Mouse (Mus musculus): ENCODE measurements at regions not wholly inside any gene's neighbourhood (a gene's known extent, or its start where the extent isn't known, plus 50 kb on each side); places are given as distances from the start of the nearest gene placed in this dataset.

DNA sequence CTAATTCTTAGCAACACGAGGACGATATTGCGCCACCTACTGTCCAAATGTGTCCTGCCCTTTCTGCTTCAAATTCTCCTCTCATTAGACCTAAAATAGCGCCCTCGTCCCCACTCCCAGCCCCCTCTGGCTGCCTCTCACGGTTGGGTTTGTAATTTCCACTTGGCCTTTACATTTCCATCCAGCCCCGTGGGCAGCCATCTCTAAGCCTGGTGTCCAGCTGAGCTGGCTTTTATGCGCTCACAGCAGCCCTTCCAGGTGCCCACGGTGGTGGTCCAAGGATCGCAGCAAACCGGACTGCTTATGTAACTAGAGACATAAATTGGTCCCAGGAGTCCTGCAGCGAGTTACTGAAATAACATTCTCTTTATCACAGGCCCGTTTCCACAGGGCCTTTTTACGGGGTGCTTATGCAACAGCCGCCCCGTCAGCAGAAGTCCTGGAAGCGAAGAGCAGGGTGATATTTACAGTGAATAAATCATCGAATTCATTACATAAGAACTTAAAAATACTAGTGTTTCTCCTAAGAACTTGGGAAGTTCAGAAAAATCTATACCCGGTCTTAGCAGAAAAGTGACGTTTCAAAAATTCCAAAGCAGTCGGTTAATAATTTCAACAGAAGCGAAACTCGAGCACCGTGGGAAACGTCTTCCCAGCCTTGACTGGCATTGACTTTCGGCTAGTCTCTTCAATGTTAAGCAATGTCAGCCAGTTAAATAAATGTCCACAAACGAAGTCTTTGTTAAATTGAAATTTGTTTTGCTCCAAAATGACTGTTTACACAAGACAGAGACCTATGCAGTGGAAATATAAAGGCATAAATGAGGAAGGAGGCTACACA, 57.3 kb upstream of the Cpsf6 start:
- WGBS (ENCODE audit: insufficient replicate concordance): 49% methylated on average over 27 of the region's 27 CpGs
- H3K4me2 ChIP-seq: 0 out of 2 replicates have a peak overlapping the region, but pooled peaks have one; percentile 6
- H3K4me3 ChIP-seq (ENCODE audit: low read depth, low read length): no peak overlapping the region
- H3K9ac ChIP-seq (ENCODE audit: low read depth, low read length): no peak overlapping the region
- no peaks in the 10 kb centered on the region for H3K36me3 ChIP-seq (ENCODE audit: control insufficient read depth, insufficient read depth, low read length)
- 0 out of 2 replicates have a peak, but pooled peaks cover 3% of the 10 kb centered on the region for H3K9me3 ChIP-seq (replicated peaks; ENCODE audit: control insufficient read depth, low read length)
- peaks cover 7% of the 10 kb centered on the region for H3K27me3 ChIP-seq (ENCODE audit: control insufficient read depth, insufficient read depth, low read length)
- no peak overlapping the region for H3K27ac ChIP-seq (ENCODE audit: low read depth, low read length)
- H3K4me1 ChIP-seq (ENCODE audit: control insufficient read depth, insufficient read depth, low read length): peaks cover 4% of the 10 kb centered on the region; the same call in 1 of the 2 replicates
- no peak for ATAC-seq (replicated peaks; ENCODE audit: insufficient number of reproducible peaks, low FRiP score, low TSS enrichment)

GRCm38 (mm10) chr10:117436308-117436874, 56.6 kb upstream of the Cpsf6 start:
- Histone ChIP-seq H3K4me1 (ENCODE audit: control insufficient read depth, insufficient read depth, low read length) (peaks cover 4% of the 10 kb centered on the region; the same call in 1 of the 2 replicates), H3K4me2 (no peak overlapping the region), H3K9ac (ENCODE audit: low read depth, low read length) (no peak overlapping the region), H3K36me3 (ENCODE audit: control insufficient read depth, insufficient read depth, low read length) (no peaks in the 10 kb centered on the region), H3K4me3 (ENCODE audit: low read depth, low read length) (no peak overlapping the region), H3K27me3 (ENCODE audit: control insufficient read depth, insufficient read depth, low read length) (peaks cover 7% of the 10 kb centered on the region), H3K9me3 (replicated peaks; ENCODE audit: control insufficient read depth, low read length) (0 out of 2 replicates have a peak, but pooled peaks cover 3% of the 10 kb centered on the region), H3K27ac (ENCODE audit: low read depth, low read length) (no peak overlapping the region)
- no peak for ATAC-seq (replicated peaks; ENCODE audit: insufficient number of reproducible peaks, low FRiP score, low TSS enrichment)
- 52% methylated on average over 8 of the region's 8 CpGs for WGBS (ENCODE audit: insufficient replicate concordance)

DNA sequence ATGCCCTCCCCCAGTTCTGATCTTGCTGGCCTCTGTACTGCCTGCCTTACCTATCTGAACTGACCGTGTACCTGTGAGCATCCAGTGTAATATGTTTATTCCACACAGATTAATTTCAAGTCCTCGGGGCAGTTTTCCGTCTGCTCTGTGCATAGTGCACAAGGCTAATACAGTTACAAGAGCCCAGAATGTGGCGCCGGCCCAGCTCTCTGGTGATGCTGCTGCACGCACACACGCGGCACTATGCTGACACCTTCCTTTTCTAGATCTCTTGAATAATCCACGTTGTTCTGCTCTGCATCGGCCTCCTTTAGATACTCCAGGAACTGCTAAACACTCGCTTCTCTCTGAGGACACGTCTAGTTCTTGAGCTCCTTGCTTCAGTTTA, 55.9 kb upstream of the Cpsf6 start:
- Histone ChIP-seq H3K4me3 (ENCODE audit: low read depth, low read length) (no peak overlapping the region), H3K27me3 (ENCODE audit: control insufficient read depth, insufficient read depth, low read length) (peaks cover 7% of the 10 kb centered on the region), H3K9me3 (replicated peaks; ENCODE audit: control insufficient read depth, low read length) (0 out of 2 replicates have a peak, but pooled peaks cover 3% of the 10 kb centered on the region), H3K4me1 (ENCODE audit: control insufficient read depth, insufficient read depth, low read length) (peaks cover 4% of the 10 kb centered on the region; the same call in 1 of the 2 replicates), H3K27ac (ENCODE audit: low read depth, low read length) (no peak overlapping the region), H3K4me2 (peak overlapping the region; percentile 63), H3K9ac (ENCODE audit: low read depth, low read length) (no peak overlapping the region), H3K36me3 (ENCODE audit: control insufficient read depth, insufficient read depth, low read length) (no peaks in the 10 kb centered on the region)
- no peak for ATAC-seq (replicated peaks; ENCODE audit: insufficient number of reproducible peaks, low FRiP score, low TSS enrichment)
- WGBS (ENCODE audit: insufficient replicate concordance): 42% methylated on average over 12 of the region's 12 CpGs

- H3K4me3 ChIP-seq (ENCODE audit: low read depth, low read length): peak overlapping the region; percentile 16; the same call in 1 of the 2 replicates
- no peak overlapping the region for H3K27ac ChIP-seq (ENCODE audit: low read depth, low read length)
- peaks cover 7% of the 10 kb centered on the region for H3K27me3 ChIP-seq (ENCODE audit: control insufficient read depth, insufficient read depth, low read length)
- ATAC-seq (replicated peaks; ENCODE audit: insufficient number of reproducible peaks, low FRiP score, low TSS enrichment): no peak; the same call in 1 of the 2 replicates
- 17% methylated on average over 33 of the region's 33 CpGs for WGBS (ENCODE audit: insufficient replicate concordance)
- H3K4me2 ChIP-seq: peak overlapping the region; percentile 63
- no peaks in the 10 kb centered on the region for H3K36me3 ChIP-seq (ENCODE audit: control insufficient read depth, insufficient read depth, low read length)
- H3K4me1 ChIP-seq (ENCODE audit: control insufficient read depth, insufficient read depth, low read length): peaks cover 4% of the 10 kb centered on the region; the same call in 1 of the 2 replicates
- no peak overlapping the region for H3K9ac ChIP-seq (ENCODE audit: low read depth, low read length)
- H3K9me3 ChIP-seq (replicated peaks; ENCODE audit: control insufficient read depth, low read length): 0 out of 2 replicates have a peak, but pooled peaks cover 3% of the 10 kb centered on the region
These were observed 55.3 kb upstream of the Cpsf6 start for GRCm38 (mm10) chr10:117434871-117435733.

- Histone ChIP-seq H3K9me3 (replicated peaks; ENCODE audit: control insufficient read depth, low read length) (0 out of 2 replicates have a peak, but pooled peaks cover 3% of the 10 kb centered on the region), H3K9ac (ENCODE audit: low read depth, low read length) (no peak overlapping the region), H3K36me3 (ENCODE audit: control insufficient read depth, insufficient read depth, low read length) (no peaks in the 10 kb centered on the region), H3K4me1 (ENCODE audit: control insufficient read depth, insufficient read depth, low read length) (peaks cover 4% of the 10 kb centered on the region; the same call in 1 of the 2 replicates), H3K4me2 (no peak overlapping the region), H3K4me3 (ENCODE audit: low read depth, low read length) (no peak overlapping the region), H3K27ac (ENCODE audit: low read depth, low read length) (no peak overlapping the region), H3K27me3 (ENCODE audit: control insufficient read depth, insufficient read depth, low read length) (peaks cover 7% of the 10 kb centered on the region)
- ATAC-seq (replicated peaks; ENCODE audit: insufficient number of reproducible peaks, low FRiP score, low TSS enrichment): no peak
- 91% methylated on average over 8 of the region's 8 CpGs for WGBS (ENCODE audit: insufficient replicate concordance)
These were observed 54.6 kb upstream of the Cpsf6 start for GRCm38 (mm10) chr10:117434293-117434842.

DNA sequence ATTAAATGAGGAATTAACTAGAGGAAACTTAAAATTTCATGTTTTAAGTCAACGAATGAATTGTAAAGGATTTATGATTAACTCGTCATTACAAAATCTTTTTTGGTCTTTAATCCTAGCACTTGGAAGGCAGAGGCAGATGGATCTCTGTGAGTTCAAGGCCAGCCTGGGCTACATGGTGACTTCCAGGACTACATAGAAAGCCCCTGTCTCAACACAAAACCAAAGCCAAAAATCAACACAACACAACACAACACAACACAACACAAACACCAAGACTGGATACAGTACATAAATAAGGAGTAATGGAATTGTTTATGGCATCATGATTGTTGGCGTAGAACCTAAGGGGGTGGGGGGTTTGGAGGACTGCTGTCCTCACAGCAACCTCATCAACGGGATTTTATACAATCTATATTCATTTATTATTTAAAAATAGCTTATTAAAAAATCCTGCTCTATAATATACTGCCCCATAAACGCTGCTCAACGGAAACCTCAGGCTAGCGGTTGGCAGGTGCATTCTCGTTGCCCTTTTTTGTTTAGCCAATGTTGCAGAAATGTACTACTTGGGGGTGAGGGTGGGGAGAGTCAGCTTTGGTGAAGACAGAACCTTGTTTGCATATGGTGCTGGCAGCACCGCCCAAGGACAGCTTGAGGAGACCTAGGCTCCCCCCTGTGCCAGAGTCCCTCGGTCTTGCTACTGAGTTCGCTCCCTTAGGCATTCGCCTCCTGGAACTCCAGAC, 53.9 kb upstream of the Cpsf6 start:
- Histone ChIP-seq H3K27ac (ENCODE audit: low read depth, low read length) (no peak overlapping the region), H3K4me3 (ENCODE audit: low read depth, low read length) (no peak overlapping the region), H3K4me1 (ENCODE audit: control insufficient read depth, insufficient read depth, low read length) (peaks cover 4% of the 10 kb centered on the region; the same call in 1 of the 2 replicates), H3K4me2 (no peak overlapping the region), H3K9ac (ENCODE audit: low read depth, low read length) (no peak overlapping the region), H3K9me3 (replicated peaks; ENCODE audit: control insufficient read depth, low read length) (0 out of 2 replicates have a peak, but pooled peaks cover 3% of the 10 kb centered on the region), H3K27me3 (ENCODE audit: control insufficient read depth, insufficient read depth, low read length) (peaks cover 7% of the 10 kb centered on the region), H3K36me3 (ENCODE audit: control insufficient read depth, insufficient read depth, low read length) (no peaks in the 10 kb centered on the region)
- 87% methylated on average over 12 of the region's 12 CpGs for WGBS (ENCODE audit: insufficient replicate concordance)
- no peak for ATAC-seq (replicated peaks; ENCODE audit: insufficient number of reproducible peaks, low FRiP score, low TSS enrichment)

DNA sequence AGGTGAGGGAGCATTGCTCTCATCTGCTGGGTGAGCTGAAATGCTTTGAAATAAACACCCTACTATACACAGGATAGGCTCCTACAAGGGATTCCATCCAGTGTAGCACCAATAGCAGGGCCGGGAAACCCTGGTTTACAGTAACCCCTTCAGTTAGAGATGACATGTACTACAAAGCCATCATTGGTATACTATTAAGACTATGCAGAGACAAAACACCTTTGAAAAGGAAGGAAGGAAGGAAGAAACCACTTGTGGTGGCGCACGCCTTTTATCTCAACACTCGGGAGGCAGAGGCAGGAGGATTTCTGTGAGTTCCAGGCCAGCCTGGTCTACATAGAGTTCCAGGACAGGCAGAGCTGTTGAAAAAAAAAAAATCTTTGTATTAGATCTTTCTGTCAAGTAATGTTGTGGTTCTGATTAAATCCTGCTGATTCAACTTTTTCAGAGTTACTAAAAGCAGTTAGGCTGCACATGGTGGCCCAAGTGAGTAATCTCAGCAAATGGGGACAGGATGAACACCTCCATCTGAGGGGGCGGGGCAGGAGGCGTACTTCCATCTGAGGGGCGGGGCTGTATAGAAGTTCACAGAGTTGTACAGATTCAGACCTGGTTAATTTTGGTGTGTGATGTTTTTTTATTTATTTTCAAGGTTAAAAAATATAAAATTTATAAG, 53.2 kb upstream of the Cpsf6 start:
- H3K36me3 ChIP-seq (ENCODE audit: control insufficient read depth, insufficient read depth, low read length): no peaks in the 10 kb centered on the region
- H3K4me3 ChIP-seq (ENCODE audit: low read depth, low read length): 0 out of 2 replicates have a peak overlapping the region, but pooled peaks have one; percentile 6
- 90% methylated on average over 7 of the region's 7 CpGs for WGBS (ENCODE audit: insufficient replicate concordance)
- peaks cover 4% of the 10 kb centered on the region; the same call in 1 of the 2 replicates for H3K4me1 ChIP-seq (ENCODE audit: control insufficient read depth, insufficient read depth, low read length)
- peak overlapping the region; percentile 59 for H3K4me2 ChIP-seq
- H3K9me3 ChIP-seq (replicated peaks; ENCODE audit: control insufficient read depth, low read length): 0 out of 2 replicates have a peak, but pooled peaks cover 3% of the 10 kb centered on the region
- no peak for ATAC-seq (replicated peaks; ENCODE audit: insufficient number of reproducible peaks, low FRiP score, low TSS enrichment)
- peaks cover 7% of the 10 kb centered on the region for H3K27me3 ChIP-seq (ENCODE audit: control insufficient read depth, insufficient read depth, low read length)
- no peak overlapping the region for H3K27ac ChIP-seq (ENCODE audit: low read depth, low read length)
- no peak overlapping the region for H3K9ac ChIP-seq (ENCODE audit: low read depth, low read length)

All from heart, embryonic 11.5 days (tissue).